Mouse (Mus musculus) ES-Bruce4 (cell line): ENCODE results near the gene Matn1.

Experiments used
- CTCF ChIP-seq: IDR thresholded peaks from one replicate; pipeline ENCODE4 v1.8.1; 2011; ENCODE audit warnings: low read depth, low read length
- POLR2A ChIP-seq: IDR thresholded peaks from one replicate; pipeline ENCODE4 v1.8.1; 2011; ENCODE audit warnings: low read length; ENCODE audit not compliant: insufficient read depth

DNA sequence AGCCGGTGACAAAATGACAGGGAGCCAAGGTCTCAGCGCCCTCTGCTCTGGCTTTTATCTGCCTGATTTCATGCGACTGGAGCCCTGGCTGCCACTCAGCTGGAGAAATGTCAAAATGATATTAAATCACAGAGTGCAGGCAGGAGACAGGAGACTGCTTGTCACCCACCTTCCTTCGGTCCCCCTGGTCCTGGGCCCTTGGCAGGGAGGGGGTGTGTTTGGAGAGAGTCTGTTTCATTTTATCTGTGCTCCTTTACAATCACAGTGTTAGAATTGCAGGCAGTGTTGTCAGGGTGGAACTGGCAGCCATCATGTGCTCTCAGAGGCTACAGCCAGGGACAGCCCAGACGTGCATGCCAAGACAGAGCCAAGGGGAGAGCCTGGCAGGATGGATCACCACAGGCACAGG lies 28.2 kb downstream of the Matn1 start:
- TF ChIP-seq POLR2A (no peak), CTCF (no peak)
